Mouse (Mus musculus) T-helper 17 cell (primary cell): ENCODE results near the gene Tbc1d2.
"Not testable (repeated sequence)": the region's sequence is repeated elsewhere in the genome, so short reads cannot be mapped to it uniquely, and the experiment has no call there.

ENCODE experiments used
- in situ Hi-C, 2 experiments: fragments of 300-600 bp; cut with MboI, MseI; formaldehyde crosslinking; loops; 1 replicate in 1 of 2; 2 replicates in 1 of 2; pipeline ENCODE4 v1.15.1; 2025; ENCODE audit warnings: high pct_unique_total_duplicates in 2 of 2

Tbc1d2 gene

DNA sequence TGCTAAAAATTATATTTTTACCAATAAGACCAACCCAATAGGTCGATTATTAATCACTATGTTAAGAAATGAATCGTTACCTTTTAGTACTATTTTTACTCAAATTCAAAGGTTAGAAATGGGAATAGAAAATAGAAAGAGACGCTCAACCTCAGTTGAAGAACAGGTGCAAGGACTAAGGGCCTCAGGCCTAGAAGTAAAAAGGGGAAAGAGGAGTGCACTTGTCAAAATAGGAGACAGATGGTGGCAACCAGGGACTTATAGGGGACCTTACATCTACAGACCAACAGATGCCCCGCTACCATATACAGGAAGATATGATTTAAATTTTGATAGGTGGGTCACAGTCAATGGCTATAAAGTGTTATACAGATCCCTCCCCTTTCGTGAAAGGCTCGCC is 65.9 kb downstream of the Tbc1d2 start:
- in situ Hi-C loops = not testable (repeated sequence)

DNA sequence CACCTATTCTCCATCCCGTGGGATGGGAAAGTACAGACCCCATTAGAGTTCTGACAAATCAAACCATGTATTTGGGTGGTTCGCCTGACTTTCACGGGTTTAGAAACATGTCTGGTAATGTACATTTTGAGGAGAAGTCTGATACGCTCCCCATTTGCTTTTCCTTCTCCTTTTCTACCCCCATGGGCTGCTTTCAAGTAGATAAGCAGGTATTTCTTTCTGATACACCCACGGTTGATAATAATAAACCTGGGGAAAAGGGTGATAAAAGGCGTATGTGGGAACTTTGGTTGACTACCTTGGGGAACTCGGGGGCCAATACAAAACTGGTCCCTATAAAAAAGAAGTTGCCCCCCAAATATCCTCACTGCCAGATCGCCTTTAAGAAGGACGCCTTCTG is 68.0 kb downstream of the Tbc1d2 start:
- in situ Hi-C loops = not testable (repeated sequence)

DNA sequence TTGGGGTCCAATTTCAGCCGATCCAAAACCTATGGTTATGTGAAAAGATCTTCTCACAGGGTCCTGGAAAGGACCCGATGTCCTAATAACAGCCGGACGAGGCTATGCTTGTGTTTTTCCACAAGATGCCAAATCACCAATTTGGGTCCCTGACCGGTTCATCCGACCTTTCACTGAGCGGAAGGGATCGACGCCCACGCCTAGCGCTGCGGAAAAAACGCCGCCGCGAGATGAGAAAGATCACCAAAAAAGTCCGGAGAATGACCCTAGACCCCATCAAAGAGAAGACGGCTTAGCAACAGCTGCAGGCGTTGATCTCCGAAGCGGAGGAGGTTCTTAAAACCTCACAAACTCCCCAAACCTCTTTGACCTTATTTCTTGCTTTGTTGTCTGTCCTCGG is 68.4 kb downstream of the Tbc1d2 start:
- in situ Hi-C loops = not testable (repeated sequence)

DNA sequence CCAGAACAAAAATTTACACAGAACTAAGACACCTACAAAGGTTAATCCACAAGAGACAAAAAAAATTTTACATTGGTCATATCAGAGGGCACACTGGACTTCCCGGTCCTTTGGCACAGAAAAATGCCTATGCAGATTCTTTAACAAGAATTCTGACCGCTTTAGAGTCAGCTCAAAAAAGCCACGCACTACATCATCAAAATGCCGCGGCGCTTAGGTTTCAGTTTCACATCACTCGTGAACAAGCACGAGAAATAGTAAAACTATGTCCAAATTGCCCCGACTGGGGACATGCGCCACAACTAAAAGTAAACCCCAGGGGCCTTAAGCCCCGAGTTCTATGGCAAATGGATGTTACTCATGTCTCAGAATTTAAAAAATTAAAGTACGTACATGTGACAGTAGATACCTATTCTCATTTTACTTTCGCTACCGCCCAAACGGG is 69.2 kb downstream of the Tbc1d2 start:
- in situ Hi-C loops = not testable (repeated sequence)

DNA sequence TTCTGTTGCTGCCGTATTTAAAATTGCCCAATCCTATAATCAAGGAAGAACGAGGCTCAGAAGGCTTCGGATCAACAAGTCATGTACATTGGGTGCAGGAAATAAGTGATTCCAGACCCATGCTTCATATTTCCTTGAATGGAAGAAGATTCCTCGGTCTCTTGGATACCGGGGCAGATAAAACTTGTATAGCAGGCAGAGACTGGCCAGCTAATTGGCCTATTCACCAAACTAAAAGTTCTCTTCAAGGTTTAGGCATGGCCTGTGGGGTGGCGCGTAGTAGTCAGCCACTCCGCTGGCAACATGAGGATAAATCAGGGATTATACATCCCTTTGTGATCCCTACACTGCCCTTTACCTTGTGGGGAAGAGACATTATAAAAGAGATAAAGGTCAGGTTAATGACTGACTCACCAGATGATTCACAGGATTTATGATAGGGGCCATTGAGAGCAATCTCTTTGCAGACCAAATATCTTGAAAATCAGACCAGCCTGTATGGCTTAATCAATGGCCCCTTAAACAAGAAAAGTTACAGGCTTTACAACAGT is 71.1 kb downstream of the Tbc1d2 start:
- in situ Hi-C loops = not testable (repeated sequence)

DNA sequence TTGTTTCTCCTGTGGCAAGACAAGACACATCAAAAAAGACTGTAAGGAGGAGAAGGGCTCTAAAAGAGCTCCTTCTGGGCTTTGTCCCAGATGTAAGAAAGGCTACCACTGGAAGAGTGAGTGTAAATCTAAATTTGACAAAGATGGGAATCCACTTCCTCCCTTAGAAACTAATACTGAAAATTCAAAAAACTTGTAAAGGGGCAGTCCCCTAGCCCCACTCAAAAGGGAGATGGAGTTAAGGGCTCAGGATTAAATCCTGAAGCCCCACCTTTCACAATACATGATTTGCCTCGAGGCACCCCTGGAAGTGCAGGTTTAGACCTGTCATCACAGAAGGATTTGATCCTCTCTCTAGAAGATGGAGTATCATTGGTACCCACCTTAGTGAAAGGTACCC is 71.8 kb downstream of the Tbc1d2 start:
- in situ Hi-C loops = no loop called here

DNA sequence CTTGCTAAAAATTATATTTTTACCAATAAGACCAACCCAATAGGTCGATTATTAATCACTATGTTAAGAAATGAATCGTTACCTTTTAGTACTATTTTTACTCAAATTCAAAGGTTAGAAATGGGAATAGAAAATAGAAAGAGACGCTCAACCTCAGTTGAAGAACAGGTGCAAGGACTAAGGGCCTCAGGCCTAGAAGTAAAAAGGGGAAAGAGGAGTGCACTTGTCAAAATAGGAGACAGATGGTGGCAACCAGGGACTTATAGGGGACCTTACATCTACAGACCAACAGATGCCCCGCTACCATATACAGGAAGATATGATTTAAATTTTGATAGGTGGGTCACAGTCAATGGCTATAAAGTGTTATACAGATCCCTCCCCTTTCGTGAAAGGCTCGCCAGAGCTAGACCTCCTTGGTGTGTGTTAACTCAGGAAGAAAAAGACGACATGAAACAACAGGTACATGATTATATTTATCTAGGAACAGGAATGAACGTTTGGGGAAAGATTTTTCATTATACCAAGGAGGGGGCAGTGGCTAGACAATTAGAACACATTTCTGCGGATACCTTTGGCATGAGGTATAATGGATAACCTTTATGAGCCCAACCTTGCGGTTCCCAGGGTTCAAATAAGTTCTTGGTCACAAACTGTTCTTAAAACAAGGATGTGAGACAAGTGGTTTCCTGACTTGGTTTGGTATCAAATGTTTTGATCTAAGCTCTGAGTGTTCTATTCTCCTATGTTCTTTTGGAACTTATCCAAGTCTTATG is 74.3 kb downstream of the Tbc1d2 start:
- in situ Hi-C loops = not testable (repeated sequence)

DNA sequence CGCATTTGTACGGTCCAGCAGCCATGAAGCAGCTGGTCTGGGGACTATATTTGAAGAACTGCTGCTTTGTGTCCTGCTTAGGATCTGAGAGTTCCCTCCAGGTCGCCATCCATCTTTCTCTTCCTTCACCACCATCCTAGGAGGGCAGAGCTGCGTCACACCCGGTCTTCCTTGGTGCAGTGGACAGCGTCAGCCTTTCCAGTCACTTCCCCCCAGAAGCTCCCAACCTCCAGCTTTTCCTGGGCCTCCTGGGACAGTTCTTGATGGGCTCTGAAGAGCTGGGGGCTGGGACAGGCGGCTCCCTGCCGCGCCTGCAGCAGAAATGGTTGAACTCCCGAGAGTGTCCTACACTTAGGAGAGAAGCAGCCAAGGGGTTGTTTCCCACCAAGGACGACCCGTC is 75.2 kb downstream of the Tbc1d2 start:
- in situ Hi-C loops = no loop called here

DNA sequence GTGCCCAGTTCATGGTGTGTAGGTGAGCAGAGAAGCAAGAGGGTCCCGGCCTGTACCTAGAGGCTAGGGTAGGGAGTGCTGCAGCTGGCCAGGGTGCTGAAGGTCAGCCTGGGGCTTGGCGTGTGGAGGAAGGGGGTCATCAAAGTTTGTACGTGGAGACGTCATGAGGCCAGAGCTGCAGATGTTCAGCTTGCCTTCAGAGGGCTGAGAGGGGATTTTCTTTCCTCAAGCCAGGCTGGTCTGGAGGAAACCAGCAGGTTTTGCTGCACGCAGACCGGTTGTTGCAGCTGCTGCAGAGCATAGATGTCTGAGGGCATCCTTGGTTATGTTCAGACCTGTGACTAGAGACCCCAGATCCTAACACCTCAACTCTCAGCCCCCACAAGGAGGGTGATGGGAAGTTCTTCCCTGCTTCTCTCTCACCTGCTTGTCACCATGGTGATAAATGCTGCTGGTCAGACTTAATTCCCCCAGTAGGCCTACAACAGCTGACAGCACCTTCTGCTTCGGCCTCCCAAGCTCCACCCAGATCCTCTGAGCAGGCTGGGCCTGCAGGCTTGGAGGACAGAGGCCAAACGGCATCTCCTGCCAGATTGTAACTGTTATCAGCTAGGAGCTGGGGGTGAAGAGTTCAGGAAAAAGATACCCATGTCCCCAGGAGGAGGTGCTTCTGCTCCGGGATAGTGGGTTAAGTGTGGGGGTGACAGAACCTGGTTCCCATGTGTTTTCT is 75.8 kb downstream of the Tbc1d2 start:
- in situ Hi-C loops = no loop called here

DNA sequence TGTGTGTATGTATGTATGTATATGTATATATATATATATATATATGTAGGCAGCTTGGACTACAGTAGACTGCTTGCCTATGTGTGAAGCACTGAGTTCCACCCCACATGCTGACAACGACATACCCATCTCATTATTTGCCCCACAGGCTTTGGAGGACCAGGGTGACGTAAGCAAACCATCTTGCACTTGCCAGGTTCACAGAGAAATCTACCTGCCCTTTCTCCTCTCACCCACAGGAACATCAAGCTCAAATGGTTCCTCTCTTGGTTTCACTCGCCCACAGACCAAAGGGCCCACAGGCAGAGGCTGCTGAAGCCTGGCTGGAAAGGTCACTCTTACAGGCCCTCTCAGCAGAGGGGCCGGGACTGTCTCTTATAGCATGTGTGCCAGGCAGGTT is 77.4 kb downstream of the Tbc1d2 start:
- in situ Hi-C loops = no loop called here

DNA sequence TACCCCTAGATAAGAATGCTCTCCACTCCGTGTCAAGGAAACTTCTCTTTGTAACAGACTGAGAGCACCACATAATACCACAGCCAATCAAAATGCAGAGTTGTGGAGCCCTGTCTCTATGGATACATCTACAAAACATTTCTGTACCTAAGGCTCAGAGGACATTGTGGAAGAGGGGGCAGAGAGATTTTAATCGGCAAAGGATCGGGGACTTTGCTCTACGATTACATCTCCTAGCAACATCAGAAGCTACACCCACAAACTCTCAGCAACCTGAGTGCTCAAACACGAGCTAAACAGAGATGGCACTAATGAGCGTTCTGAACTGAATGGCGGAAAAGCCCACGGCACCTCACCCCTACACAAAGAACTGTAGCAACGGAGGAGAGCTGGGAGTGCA is 78.3 kb downstream of the Tbc1d2 start:
- in situ Hi-C loops = no loop called here

DNA sequence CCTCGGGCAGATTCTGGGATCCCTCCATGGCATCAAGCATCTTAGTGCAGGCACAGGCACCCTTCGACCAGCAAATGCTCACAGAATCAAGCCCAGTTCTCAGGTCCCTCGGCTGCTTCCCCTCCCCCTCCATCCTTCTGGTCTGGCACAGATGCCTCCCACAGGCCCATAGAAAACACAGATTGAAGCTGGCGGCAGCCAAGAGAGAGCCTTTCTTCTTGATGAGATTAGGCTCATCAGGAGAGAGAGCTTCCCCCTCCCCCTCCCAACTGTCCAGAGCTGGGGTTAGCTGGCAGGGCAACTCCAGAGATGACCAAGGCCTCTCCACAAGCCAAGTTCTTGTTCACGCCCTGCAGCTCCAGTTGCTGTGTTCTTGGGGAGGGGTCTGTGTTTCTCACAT is 80.3 kb downstream of the Tbc1d2 start:
- in situ Hi-C loops = no loop called here

DNA sequence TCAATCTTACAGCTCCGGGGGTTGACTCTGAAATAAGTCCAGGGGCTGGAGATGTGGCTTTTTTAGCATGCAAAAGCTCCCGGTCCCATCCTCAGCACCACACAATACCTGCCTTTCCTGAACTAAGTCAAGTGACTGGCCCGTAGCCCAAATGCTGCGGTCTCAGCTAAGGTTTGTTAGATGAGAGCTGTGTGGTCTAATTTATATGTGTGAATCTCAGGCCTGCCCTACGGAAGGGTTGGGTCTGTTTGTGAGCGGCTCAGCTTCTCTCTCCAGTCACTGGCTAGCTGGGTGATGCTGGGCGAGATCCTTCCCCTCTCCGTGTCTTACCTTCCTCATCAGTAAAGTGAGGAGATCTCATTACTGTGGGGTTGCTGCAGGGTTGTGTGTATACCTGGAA is 81.8 kb downstream of the Tbc1d2 start:
- in situ Hi-C loops = no loop called here

DNA sequence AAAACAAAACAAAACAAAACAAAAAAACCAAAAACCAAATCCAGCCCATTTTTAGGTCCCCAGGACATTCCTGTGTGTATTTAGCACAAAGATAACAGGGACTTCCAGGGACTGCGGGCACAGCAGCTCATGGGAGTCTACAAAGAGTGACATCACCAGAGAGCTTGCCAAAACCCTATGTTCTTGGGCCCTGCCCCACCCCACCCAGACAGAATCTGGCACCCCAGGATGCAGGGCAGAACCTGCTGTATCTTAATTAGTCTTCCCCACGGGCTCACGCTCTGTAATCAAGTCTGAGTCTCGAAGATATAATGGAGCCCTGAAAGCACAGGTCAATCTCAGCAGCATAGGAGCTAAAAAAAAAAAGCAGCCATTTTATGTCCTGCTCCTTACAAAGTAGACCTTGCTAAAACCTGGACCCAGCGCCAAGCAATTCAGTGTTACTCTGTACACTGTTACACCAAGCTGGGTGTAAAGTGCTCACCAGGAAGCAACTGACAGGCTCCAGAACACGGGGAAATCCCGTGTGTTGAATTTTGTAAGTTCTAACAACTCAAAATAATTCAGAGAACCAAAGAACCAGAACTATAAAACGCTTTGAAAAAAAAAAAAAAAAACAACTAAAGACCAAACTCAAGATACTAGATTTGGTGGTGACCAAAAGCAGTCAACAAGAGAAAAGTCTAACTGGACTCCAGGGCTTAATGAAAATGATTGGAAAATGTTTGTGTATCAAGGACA is 82.9 kb downstream of the Tbc1d2 start:
- in situ Hi-C loops = no loop called here

DNA sequence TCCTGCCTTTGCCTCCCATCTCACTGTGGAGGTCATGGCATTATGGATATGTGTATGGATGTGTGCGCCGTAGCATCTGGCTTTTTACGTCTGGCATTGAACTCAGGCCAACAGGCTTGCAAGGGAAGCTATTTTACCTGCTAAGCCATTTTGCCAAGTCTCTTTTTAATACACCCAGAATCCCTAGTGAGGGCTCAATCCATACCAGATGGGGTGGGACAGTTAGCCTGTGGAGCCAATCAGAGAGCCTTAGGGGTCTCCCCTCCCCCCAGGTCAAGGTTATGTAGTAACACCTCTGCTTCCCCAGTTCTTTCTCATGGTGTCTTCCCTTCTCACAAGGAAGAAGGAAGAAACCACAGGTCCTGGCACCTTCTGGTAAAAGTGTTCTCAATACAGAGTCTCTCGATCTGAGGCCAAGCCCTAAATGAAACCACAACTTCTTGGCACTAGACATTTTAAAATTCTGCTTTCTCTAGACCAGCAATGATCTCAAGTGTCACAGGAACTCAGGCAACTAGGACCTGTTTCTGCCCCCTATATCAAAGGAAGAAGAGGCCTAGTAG is 84.5 kb downstream of the Tbc1d2 start:
- in situ Hi-C loops = no loop called here

DNA sequence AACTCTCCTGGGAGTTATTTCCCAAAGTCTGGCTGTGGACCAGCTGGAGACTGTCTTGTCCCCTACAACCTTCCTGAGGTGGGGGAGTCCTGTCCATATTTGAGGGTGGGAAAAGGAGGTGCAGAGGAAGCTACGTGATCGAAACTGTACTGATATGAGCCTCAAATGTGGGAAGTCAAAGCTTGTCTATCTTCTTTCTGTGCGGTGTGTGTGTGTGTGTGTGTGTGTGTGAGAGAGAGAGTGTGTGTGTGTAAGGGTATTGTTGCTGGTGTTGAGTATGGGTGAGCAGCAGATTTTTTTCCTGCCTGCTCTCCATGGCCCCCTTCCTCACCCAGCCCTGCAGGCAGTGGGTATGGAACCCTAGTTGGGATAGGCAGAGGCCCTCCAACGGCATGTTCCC is 85.8 kb downstream of the Tbc1d2 start:
- in situ Hi-C loops = no loop called here

DNA sequence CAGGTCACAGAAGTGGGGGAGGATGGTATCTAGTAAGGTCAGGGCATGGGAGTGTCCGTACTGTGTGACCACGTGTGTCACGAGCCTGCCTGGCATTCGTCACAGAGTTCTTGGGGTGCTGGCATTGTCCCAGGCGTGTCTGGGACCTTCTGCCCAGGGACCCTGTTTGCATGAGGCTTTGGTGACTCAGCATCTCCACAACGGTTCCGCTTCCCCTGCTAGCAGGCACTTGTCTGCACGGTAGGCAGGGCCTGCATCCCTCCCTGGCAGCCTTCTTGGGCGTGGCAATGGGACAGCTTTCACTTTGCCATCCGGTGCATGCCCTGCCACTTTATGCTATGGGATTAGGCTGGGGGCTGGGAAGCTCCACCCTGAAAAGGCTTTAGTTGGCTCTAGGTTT is 86.2 kb downstream of the Tbc1d2 start:
- in situ Hi-C loops = no loop called here

DNA sequence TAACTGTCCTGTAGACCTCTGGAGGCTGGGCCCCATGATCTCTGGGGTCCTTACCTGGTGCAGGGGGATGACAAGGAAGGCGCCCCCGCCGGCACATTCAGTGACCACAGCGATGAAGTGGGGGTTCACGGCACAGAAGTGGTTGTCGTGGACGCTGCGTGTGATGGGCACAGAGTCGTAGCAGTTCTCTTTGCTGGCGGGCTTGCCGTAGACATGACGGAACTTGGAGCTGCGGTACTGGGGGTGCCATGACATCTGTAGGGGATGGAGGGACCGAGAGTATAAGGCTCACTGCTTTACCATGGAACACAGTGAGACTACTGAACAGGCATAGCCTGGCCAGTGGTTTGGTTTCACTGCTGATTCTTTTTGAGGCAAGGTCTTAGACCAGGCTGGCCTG is 87.2 kb downstream of the Tbc1d2 start:
- in situ Hi-C loops = no loop called here

DNA sequence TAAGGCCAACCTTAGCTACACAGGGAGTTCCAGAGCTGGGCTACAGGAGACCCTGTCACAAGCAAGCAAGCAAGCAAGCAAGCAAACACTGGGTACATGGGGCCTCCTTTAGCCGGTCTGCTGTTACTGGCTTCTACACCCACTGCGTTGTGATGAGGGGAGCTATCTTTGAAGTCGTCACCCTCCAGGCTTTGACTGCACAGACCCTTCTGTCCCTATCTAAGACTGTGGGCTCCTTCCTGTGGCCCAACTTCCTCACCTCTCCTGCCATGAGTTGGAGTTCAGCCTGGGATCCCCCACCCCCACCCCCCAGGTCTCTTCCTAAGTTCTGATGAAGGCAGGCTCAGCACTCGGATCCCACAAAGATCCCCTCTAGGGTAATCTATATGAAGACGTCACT is 88.0 kb downstream of the Tbc1d2 start:
- in situ Hi-C loops = no loop called here

DNA sequence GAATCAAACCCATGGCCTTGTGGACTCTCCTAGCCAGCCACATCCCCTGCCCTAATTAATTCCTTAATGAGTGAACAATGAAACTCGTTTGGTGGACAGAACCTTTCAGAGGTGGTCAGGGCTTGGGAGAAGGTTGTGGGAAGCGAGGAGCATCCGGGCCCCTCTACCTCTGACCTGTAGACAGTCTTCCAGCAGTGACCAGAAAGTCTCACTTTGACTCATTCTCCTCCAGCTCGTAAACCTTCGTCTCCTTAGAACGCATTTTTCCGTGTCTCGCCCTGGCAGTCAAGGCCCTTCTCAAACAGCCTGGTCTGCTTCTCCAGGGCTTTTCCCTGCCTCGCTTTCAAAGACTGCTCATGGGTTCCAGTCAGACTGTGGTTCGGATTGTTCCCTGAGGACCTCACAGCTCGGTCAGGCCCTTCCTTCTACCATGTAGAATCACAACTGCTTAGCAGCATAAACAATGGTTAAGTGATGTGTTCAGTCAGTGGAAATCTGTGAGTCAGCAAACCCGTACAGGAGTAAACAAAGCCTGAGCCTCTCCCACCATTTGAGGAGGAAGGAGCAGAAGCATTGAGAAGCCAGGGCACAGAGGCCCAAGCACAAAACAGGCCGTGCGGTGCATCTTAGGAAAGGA is 89.8 kb downstream of the Tbc1d2 start:
- in situ Hi-C loops = no loop called here
